Mouse (Mus musculus): ENCODE data around the gene Dnajc17. TPM values are rescaled to one million over a fixed set of nuclear protein-coding genes. Genes with fewer than 3 reads are reported as not detected.

Dnajc17 gene
- total and polyA plus RNA-seq, 2 experiments from 2014 or later: 7.1 to 20.3 TPM

GRCm38 (mm10) chr2:119189029-119189710, 19.4 kb downstream of the Dnajc17 start:
- Histone ChIP-seq H3K27me3 (ENCODE audit: insufficient read depth, low read length) (no peaks in the 10 kb centered on the region), H3K4me2 (ENCODE audit: low read depth, low read length) (peak overlapping the region; percentile 59), H3K27ac (no peak overlapping the region), H3K9me3 (ENCODE audit: low read length) (no peaks in the 10 kb centered on the region), H3K4me1 (ENCODE audit: insufficient read depth, low read length) (no peaks in the 10 kb centered on the region), H3K9ac (replicated peaks; ENCODE audit: low read length) (no peak overlapping the region), H3K36me3 (ENCODE audit: insufficient read depth, low read length) (peaks cover 2% of the 10 kb centered on the region; the same call in 1 of the 2 replicates), H3K4me3 (ENCODE audit: low read length) (peak overlapping the region; percentile 19)
- WGBS: 6% methylated on average over 15 of the region's 15 CpGs
- peak; percentile 88 for TF ChIP-seq CTCF (IDR thresholded peaks at IDR 0.05; ENCODE audit: low read depth)
- DNase-seq (ENCODE audit: low spot score): peak; percentile 85
- peak; percentile 91 for ATAC-seq

GRCm38 (mm10) chr2:119182914-119183313, 25.7 kb downstream of the Dnajc17 start:
- no peak for TF ChIP-seq CTCF (IDR thresholded peaks at IDR 0.05; ENCODE audit: low read depth)
- ATAC-seq: no peak
- H3K27me3 ChIP-seq (ENCODE audit: insufficient read depth, low read length): no peaks in the 10 kb centered on the region
- no peak overlapping the region for H3K4me3 ChIP-seq (ENCODE audit: low read length)
- no peak overlapping the region for H3K9ac ChIP-seq (replicated peaks; ENCODE audit: low read length)
- H3K4me2 ChIP-seq (ENCODE audit: low read depth, low read length): no peak overlapping the region
- DNase-seq (ENCODE audit: low spot score): no peak
- no peaks in the 10 kb centered on the region for H3K9me3 ChIP-seq (ENCODE audit: low read length)
- peaks cover 38% of the 10 kb centered on the region for H3K36me3 ChIP-seq (ENCODE audit: insufficient read depth, low read length)
- no peaks in the 10 kb centered on the region for H3K4me1 ChIP-seq (ENCODE audit: insufficient read depth, low read length)
- WGBS: 74% methylated on average over 7 of the region's 7 CpGs
- no peak overlapping the region for H3K27ac ChIP-seq

GRCm38 (mm10) chr2:119177384-119177939, 31.1 kb downstream of the Dnajc17 start:
- H3K4me1 ChIP-seq (ENCODE audit: insufficient read depth, low read length): peaks cover 8% of the 10 kb centered on the region; the same call in 1 of the 2 replicates
- H3K27me3 ChIP-seq (ENCODE audit: insufficient read depth, low read length): no peaks in the 10 kb centered on the region
- no peak for DNase-seq (ENCODE audit: low spot score)
- whole genome bisulfite sequencing: 92% methylated on average over 5 of the region's 5 CpGs
- H3K4me3 ChIP-seq (ENCODE audit: low read length): no peak overlapping the region
- no peak overlapping the region for H3K4me2 ChIP-seq (ENCODE audit: low read depth, low read length)
- ATAC-seq: no peak
- no peak overlapping the region for H3K9ac ChIP-seq (replicated peaks; ENCODE audit: low read length)
- no peak overlapping the region for H3K27ac ChIP-seq
- peaks cover 29% of the 10 kb centered on the region for H3K36me3 ChIP-seq (ENCODE audit: insufficient read depth, low read length)
- no peaks in the 10 kb centered on the region for H3K9me3 ChIP-seq (ENCODE audit: low read length)
- no peak for TF ChIP-seq CTCF (IDR thresholded peaks at IDR 0.05; ENCODE audit: low read depth)

GRCm38 (mm10) chr2:119176761-119177160, 31.8 kb downstream of the Dnajc17 start:
- peak; percentile 22 for TF ChIP-seq CTCF (IDR thresholded peaks at IDR 0.05; ENCODE audit: low read depth)
- Histone ChIP-seq H3K4me3 (ENCODE audit: low read length) (no peak overlapping the region), H3K36me3 (ENCODE audit: insufficient read depth, low read length) (peaks cover 29% of the 10 kb centered on the region), H3K4me1 (ENCODE audit: insufficient read depth, low read length) (peaks cover 8% of the 10 kb centered on the region; the same call in 1 of the 2 replicates), H3K9ac (replicated peaks; ENCODE audit: low read length) (no peak overlapping the region), H3K9me3 (ENCODE audit: low read length) (no peaks in the 10 kb centered on the region), H3K4me2 (ENCODE audit: low read depth, low read length) (no peak overlapping the region), H3K27me3 (ENCODE audit: insufficient read depth, low read length) (no peaks in the 10 kb centered on the region), H3K27ac (no peak overlapping the region)
- DNase-seq (ENCODE audit: low spot score) (no peak), ATAC-seq (no peak)
- 56% methylated on average over 3 of the region's 3 CpGs for WGBS

- Histone ChIP-seq H3K27me3 (ENCODE audit: insufficient read depth, low read length) (no peaks in the 10 kb centered on the region), H3K9me3 (ENCODE audit: low read length) (no peaks in the 10 kb centered on the region), H3K36me3 (ENCODE audit: insufficient read depth, low read length) (peaks cover 27% of the 10 kb centered on the region), H3K4me2 (ENCODE audit: low read depth, low read length) (no peak overlapping the region), H3K27ac (no peak overlapping the region), H3K4me3 (ENCODE audit: low read length) (no peak overlapping the region), H3K9ac (replicated peaks; ENCODE audit: low read length) (no peak overlapping the region), H3K4me1 (ENCODE audit: insufficient read depth, low read length) (peaks cover 8% of the 10 kb centered on the region; the same call in 1 of the 2 replicates)
- no peak for TF ChIP-seq CTCF (IDR thresholded peaks at IDR 0.05; ENCODE audit: low read depth)
- 73% methylated on average over 6 of the region's 6 CpGs for WGBS
- no peak for DNase-seq (ENCODE audit: low spot score)
- ATAC-seq: no peak
These were observed 33.0 kb downstream of the Dnajc17 start for GRCm38 (mm10) chr2:119175614-119176013.

GRCm38 (mm10) chr2:119174866-119175265, 33.7 kb downstream of the Dnajc17 start:
- H3K36me3 ChIP-seq (ENCODE audit: insufficient read depth, low read length): peaks cover 21% of the 10 kb centered on the region
- no peak overlapping the region for H3K27ac ChIP-seq
- no peaks in the 10 kb centered on the region for H3K9me3 ChIP-seq (ENCODE audit: low read length)
- H3K4me1 ChIP-seq (ENCODE audit: insufficient read depth, low read length): peaks cover 8% of the 10 kb centered on the region; the same call in 1 of the 2 replicates
- no peaks in the 10 kb centered on the region for H3K27me3 ChIP-seq (ENCODE audit: insufficient read depth, low read length)
- no peak for TF ChIP-seq CTCF (IDR thresholded peaks at IDR 0.05; ENCODE audit: low read depth)
- DNase-seq (ENCODE audit: low spot score) (no peak), ATAC-seq (no peak)
- no peak overlapping the region for H3K4me3 ChIP-seq (ENCODE audit: low read length)
- H3K4me2 ChIP-seq (ENCODE audit: low read depth, low read length): no peak overlapping the region
- no peak overlapping the region for H3K9ac ChIP-seq (replicated peaks; ENCODE audit: low read length)
- WGBS: 56% methylated on average over 14 of the region's 14 CpGs

All from hindbrain, postnatal 0 days (tissue).